Mouse (Mus musculus): ENCODE results near the gene Ror1.

Ror1 gene

GRCm38 (mm10) chr4:100118676-100119075, 23.1 kb downstream of the Ror1 start:
- no peak for DNase-seq

- DNase-seq, result no peak
These were observed 23.8 kb downstream of the Ror1 start for GRCm38 (mm10) chr4:100119431-100119830.

- DNase-seq, result no peak
These were observed 25.0 kb downstream of the Ror1 start for GRCm38 (mm10) chr4:100120547-100120946.

- DNase-seq, result no peak
These were observed 26.8 kb downstream of the Ror1 start for GRCm38 (mm10) chr4:100122436-100122835.

GRCm38 (mm10) chr4:100123519-100123918, 27.9 kb downstream of the Ror1 start:
- no peak for DNase-seq

GRCm38 (mm10) chr4:100124056-100124455, 28.5 kb downstream of the Ror1 start:
- no peak for DNase-seq

GRCm38 (mm10) chr4:100124935-100125334, 29.3 kb downstream of the Ror1 start:
- DNase-seq, result no peak

GRCm38 (mm10) chr4:100126531-100127310, 31.1 kb downstream of the Ror1 start:
- DNase-seq, result no peak

- DNase-seq, result no peak
These were observed 32.7 kb downstream of the Ror1 start for GRCm38 (mm10) chr4:100128026-100128922.

- DNase-seq, result no peak
These were observed 33.6 kb downstream of the Ror1 start for GRCm38 (mm10) chr4:100129201-100129600.

- no peak for DNase-seq
These were observed 35.3 kb downstream of the Ror1 start for GRCm38 (mm10) chr4:100130771-100131475.

GRCm38 (mm10) chr4:100131488-100131887, 35.9 kb downstream of the Ror1 start:
- DNase-seq, result no peak

- no peak for DNase-seq
These were observed 36.7 kb downstream of the Ror1 start for GRCm38 (mm10) chr4:100132261-100132660.

GRCm38 (mm10) chr4:100136046-100136445, 40.5 kb downstream of the Ror1 start:
- DNase-seq, result no peak

GRCm38 (mm10) chr4:100137102-100137835, 41.7 kb downstream of the Ror1 start:
- no peak for DNase-seq

- no peak for DNase-seq
These were observed 46.0 kb downstream of the Ror1 start for GRCm38 (mm10) chr4:100141626-100142025.

- DNase-seq, result no peak
These were observed 49.2 kb downstream of the Ror1 start for GRCm38 (mm10) chr4:100144744-100145143.

- no peak for DNase-seq
These were observed 55.2 kb downstream of the Ror1 start for GRCm38 (mm10) chr4:100150797-100151196.

GRCm38 (mm10) chr4:100154560-100155130, 59.1 kb downstream of the Ror1 start:
- DNase-seq, result no peak

GRCm38 (mm10) chr4:100155731-100156130, 60.1 kb downstream of the Ror1 start:
- no peak for DNase-seq

GRCm38 (mm10) chr4:100158401-100158800, 62.8 kb downstream of the Ror1 start:
- DNase-seq, result no peak

GRCm38 (mm10) chr4:100160156-100160555, 64.6 kb downstream of the Ror1 start:
- no peak for DNase-seq

Measured in thymus, postnatal 14 days (tissue).